Mouse (Mus musculus) kidney, embryonic 14.5 days (tissue): Measurements from ENCODE around the gene Msi2. TPM values are rescaled to one million over a fixed set of nuclear protein-coding genes. Genes with fewer than 3 reads are reported as not detected.

ENCODE experiments used
- ATAC-seq: fragments of 200-750 bp; cut with Nextera tagmentation; 2 replicates; pipeline ENCODE4 v1.8.0; 2017; ENCODE audit warnings: moderate number of reproducible peaks, mild to moderate bottlenecking, moderate TSS enrichment, moderate library complexity; ENCODE audit not compliant: low FRiP score, low TSS enrichment
- H3K27ac ChIP-seq: fragments of 300-500 bp; sonication (generic); 2 replicates; pipeline ENCODE4 v1.5.1; 2014; ENCODE audit warnings: low read depth, mild to moderate bottlenecking, low read length, moderate library complexity, mixed read lengths
- H3K27me3 ChIP-seq: fragments of 300-500 bp; sonication (generic); 2 replicates; pipeline ENCODE4 v1.6.1; 2014; ENCODE audit warnings: mild to moderate bottlenecking, low read length; ENCODE audit not compliant: control insufficient read depth, insufficient read depth
- H3K36me3 ChIP-seq: fragments of 300-500 bp; sonication (generic); 2 replicates; pipeline ENCODE4 v1.6.1; 2014; ENCODE audit warnings: low read length, mixed read lengths; ENCODE audit not compliant: control insufficient read depth, insufficient read depth
- H3K4me1 ChIP-seq: fragments of 300-500 bp; sonication (generic); 2 replicates; pipeline ENCODE4 v1.6.1; 2014; ENCODE audit warnings: low read length, mixed read lengths; ENCODE audit not compliant: control insufficient read depth, insufficient read depth
- H3K4me2 ChIP-seq: fragments of 300-500 bp; sonication (generic); replicated peaks from 2 replicates; pipeline ENCODE4 v1.6.1; 2014; ENCODE audit warnings: low read depth, mild to moderate bottlenecking, low read length
- H3K4me3 ChIP-seq: fragments of 300-500 bp; sonication (generic); 2 replicates; pipeline ENCODE4 v1.5.1; 2014; ENCODE audit warnings: mild to moderate bottlenecking, low read length
- H3K9ac ChIP-seq: fragments of 300-500 bp; sonication (generic); 2 replicates; pipeline ENCODE4 v1.6.1; 2014; ENCODE audit warnings: low read depth, mild to moderate bottlenecking, low read length, moderate library complexity
- H3K9me3 ChIP-seq: fragments of 300-500 bp; sonication (generic); 2 replicates; pipeline ENCODE4 v1.6.1; 2016; ENCODE audit warnings: low read length; ENCODE audit not compliant: control insufficient read depth
- WGBS: fragments of 180-500 bp; shearing (Covaris S2); extraction: QIAGEN DNeasy Blood & Tissue Kit; methylation state at CpG from one replicate; pipeline ENCODE4 v1.1.7; 2014; 5-methylcytosine and 5-hydroxymethylcytosine counted together
- polyA plus RNA-seq: library from polyadenylated mRNA; unstranded; fragments of >200 nt; fragmentation: Nextera tagmentation; extraction: Ambion mirVana; gene quantifications from 2 replicates; pipeline ENCODE4 v1.2.1, GENCODE M21; 2014

Gene Msi2
- 30.8 and 50.4 TPM in 2 replicates for polyA plus RNA-seq

DNA sequence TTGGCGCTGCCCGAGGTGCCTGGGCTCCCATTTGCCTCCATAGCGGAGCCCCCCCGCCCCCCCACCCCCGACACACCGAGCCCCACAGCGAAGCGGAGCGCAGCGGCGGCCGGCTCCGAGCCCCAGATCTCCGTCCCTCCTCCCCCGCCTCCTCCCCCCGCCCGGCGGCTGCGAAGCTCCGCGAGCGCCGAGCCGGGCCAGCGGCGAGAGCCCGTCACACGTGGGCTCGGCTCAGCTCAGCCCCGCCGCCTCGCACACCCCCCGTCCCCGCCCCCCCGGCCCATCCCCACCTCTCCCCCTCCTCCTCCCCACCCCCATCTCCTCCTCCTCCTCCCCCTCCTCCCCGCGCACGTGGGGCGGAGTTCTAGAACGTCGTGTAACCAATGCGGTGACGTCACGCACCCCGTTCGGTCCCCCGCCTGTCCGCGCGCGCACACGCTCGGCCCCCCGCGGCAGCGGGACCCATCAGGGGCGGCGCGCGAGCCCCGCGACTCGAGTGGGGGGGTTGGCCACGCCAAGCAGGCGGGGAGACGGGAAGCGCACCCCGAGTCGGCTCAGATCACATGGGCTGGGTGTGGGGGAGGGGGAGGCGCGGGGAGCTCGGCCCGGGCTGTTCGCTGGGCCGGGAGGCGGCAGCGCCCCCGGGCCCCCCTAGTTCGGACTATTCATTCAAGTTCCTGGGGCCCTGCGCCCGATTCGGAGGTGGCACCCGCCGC, at the start of gene Msi2:
Msi2 (minus strand) TSS at position 464 of the 716 bp plus-strand sequence.
- H3K36me3 ChIP-seq = peaks cover 5% of the 10 kb centered on the region; the same call in 1 of the 2 replicates
- H3K9ac ChIP-seq = peak within 1 kb of the TSS; percentile 99
- ATAC-seq = peak; percentile 83
- no peaks in the 10 kb centered on the region for H3K9me3 ChIP-seq
- peak within 1 kb of the TSS; percentile 82 for H3K4me2 ChIP-seq
- H3K4me3 ChIP-seq = peak within 1 kb of the TSS; percentile 95
- peaks cover 19% of the 10 kb centered on the region for H3K4me1 ChIP-seq
- under 1% methylated on average over 26 of the region's 84 CpGs for WGBS
- H3K27ac ChIP-seq = peak within 1 kb of the TSS; percentile 92
- no peaks in the 10 kb centered on the region for H3K27me3 ChIP-seq

DNA sequence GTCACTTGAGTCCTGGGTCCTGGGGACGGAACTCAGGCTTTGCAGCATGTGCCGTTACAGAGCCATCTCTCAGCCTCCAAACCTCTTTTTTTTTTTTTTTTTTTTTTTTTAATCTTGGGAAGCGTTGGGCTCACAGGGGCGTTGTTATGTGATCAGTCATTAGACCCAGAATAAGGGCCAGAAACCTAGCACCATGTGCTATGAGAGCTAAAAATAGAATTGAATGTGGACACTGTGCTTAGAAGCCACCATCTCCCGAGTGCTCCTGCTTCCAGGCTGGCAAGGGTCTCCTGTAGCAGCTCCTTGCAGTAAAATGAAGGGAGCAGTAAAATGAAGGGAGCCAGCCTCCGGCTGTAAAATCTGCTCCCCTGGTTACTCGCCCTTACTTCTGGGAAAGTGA, 47.3 kb upstream of the Msi2 start:
- H3K9ac ChIP-seq = no peak overlapping the region
- H3K4me1 ChIP-seq = no peaks in the 10 kb centered on the region
- no peak overlapping the region; the same call in 1 of the 2 replicates for H3K4me2 ChIP-seq
- no peaks in the 10 kb centered on the region for H3K27me3 ChIP-seq
- no peak overlapping the region for H3K4me3 ChIP-seq
- H3K27ac ChIP-seq = no peak overlapping the region
- ATAC-seq = no peak
- H3K9me3 ChIP-seq = no peaks in the 10 kb centered on the region
- 27% methylated on average over 7 of the region's 7 CpGs for WGBS
- H3K36me3 ChIP-seq = no peaks in the 10 kb centered on the region

DNA sequence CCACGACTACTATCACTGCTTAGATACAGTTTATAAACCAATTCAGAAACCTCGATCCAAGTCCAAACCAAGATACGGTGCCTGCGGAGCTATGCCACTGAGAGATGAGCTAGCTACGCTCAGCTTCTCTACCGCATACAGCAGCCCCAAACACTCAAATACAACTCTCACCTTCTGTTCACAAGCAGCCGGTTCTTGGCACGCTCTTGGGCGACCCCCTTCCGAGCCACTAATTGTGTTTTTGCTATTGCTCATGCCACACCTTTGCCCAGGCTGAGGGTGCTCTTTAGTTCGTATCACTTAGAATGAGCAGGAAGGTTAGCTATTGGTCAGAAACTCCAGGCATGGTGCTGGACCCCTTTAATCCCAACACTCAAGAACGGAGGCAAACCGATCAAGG, 45.1 kb upstream of the Msi2 start:
- H3K4me1 ChIP-seq = no peaks in the 10 kb centered on the region
- H3K27me3 ChIP-seq = no peaks in the 10 kb centered on the region
- no peak overlapping the region for H3K9ac ChIP-seq
- H3K4me3 ChIP-seq = no peak overlapping the region
- no peaks in the 10 kb centered on the region for H3K36me3 ChIP-seq
- H3K4me2 ChIP-seq = no peak overlapping the region
- ATAC-seq = no peak
- no peaks in the 10 kb centered on the region for H3K9me3 ChIP-seq
- no peak overlapping the region for H3K27ac ChIP-seq
- WGBS = 88% methylated on average over 13 of the region's 13 CpGs

DNA sequence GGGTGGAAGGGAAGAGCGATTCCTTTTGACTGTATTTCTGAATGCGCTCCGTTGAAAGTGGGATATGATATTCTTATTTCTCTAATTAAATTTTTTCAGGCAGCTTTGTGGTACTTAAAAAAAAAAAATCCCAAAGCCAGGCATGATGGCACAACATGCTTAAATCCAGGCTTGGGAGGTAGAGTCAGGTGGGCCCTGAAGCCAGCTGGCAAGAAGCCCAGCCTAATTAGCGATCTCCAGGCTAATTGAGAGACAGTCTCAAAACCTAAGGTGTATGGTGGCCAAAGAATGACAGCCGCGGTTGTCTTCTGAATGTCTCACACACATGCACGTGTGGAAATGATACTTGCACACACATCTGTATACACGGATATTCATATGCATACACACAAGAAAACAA, 41.2 kb upstream of the Msi2 start:
- 93% methylated on average over 8 of the region's 8 CpGs for WGBS
- H3K9me3 ChIP-seq = no peaks in the 10 kb centered on the region
- H3K36me3 ChIP-seq = no peaks in the 10 kb centered on the region
- H3K4me3 ChIP-seq = no peak overlapping the region
- no peak overlapping the region for H3K4me2 ChIP-seq
- H3K27me3 ChIP-seq = no peaks in the 10 kb centered on the region
- no peak for ATAC-seq
- H3K4me1 ChIP-seq = no peaks in the 10 kb centered on the region
- H3K27ac ChIP-seq = no peak overlapping the region
- no peak overlapping the region for H3K9ac ChIP-seq

DNA sequence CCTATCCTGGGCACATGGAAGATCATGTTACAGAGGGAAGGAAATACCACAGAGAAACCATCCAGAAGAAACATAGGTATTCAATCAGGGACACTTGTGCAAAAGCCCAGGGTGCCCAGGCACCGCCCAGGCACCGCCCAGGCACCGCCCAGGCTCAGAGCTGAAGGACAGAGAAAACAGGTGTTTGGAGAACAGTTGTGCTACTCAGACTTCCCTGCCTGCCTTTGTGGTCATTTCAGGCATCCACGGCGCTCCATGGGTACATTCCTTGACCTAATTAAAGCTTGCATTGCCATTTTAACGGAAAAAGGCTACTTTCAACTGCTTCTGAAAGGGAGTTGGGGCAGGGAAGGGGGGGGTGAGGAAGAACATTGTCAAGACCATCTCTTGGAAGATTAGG, 40.1 kb upstream of the Msi2 start:
- no peaks in the 10 kb centered on the region for H3K4me1 ChIP-seq
- no peak for ATAC-seq
- no peak overlapping the region for H3K4me2 ChIP-seq
- H3K36me3 ChIP-seq = no peaks in the 10 kb centered on the region
- H3K27ac ChIP-seq = no peak overlapping the region
- no peak overlapping the region for H3K9ac ChIP-seq
- no peaks in the 10 kb centered on the region for H3K27me3 ChIP-seq
- WGBS = 35% methylated on average over 6 of the region's 6 CpGs
- H3K4me3 ChIP-seq = no peak overlapping the region
- H3K9me3 ChIP-seq = no peaks in the 10 kb centered on the region

DNA sequence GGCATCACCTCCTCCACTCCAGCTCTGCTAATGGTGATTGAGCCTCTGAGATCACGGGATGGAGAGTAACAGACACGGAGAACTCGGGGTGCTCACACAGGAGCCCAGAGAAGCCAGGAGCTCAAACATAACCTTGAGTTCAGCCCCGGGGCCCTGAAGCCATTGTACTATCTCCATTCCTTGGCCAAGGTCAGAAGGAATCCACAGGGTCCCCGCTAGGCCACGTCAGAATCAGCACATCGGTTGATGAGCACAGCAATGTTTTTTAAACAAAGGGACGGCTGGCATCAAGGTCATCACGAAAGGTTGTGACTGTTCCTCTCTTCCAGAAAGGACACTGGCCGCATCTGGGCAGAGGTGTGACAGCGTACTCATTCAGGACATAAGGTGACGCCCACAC, 27.0 kb upstream of the Msi2 start:
- no peaks in the 10 kb centered on the region for H3K27me3 ChIP-seq
- H3K4me2 ChIP-seq = no peak overlapping the region
- H3K4me3 ChIP-seq = no peak overlapping the region
- no peaks in the 10 kb centered on the region for H3K4me1 ChIP-seq
- ATAC-seq = no peak
- no peak overlapping the region for H3K27ac ChIP-seq
- WGBS = 62% methylated on average over 12 of the region's 12 CpGs
- no peak overlapping the region for H3K9ac ChIP-seq
- H3K36me3 ChIP-seq = no peaks in the 10 kb centered on the region
- no peaks in the 10 kb centered on the region for H3K9me3 ChIP-seq

DNA sequence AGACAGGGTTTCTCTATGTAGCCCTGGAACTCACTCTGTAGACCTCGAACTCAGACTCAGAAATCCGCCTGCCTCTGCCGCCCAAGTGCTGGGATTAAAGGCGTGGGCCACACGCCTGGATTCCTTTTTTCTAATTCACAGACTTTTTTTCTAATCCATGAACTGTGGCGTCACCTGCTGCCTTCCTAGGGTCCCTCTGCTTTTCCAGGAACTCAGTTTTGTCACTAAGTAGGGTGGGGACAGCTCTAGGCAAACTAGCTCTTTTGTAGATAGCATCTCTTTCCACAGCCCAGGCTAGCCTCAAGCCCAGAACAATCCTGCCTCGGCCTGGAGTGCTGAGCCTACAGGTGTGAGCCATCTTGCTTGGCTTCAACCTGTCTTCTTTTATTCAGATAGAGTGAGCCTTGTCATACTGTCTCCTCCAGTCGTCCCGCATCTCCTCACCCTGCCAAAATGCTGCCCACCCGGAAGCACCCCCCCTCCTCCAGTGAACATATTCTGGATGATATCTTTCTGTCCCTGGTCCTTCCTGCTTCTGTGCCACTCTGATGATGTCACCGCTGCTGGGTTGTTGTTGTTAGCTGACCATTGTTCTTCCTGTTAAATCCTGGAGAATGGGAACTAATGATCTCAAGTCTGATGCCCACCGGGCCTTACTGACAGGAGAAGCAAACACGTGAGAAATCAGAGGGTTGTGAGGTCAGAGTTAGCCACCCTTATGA, 21.4 kb upstream of the Msi2 start:
- Histone ChIP-seq H3K27ac (no peak overlapping the region), H3K4me2 (no peak overlapping the region), H3K27me3 (no peaks in the 10 kb centered on the region), H3K9ac (no peak overlapping the region), H3K9me3 (no peaks in the 10 kb centered on the region), H3K4me1 (no peaks in the 10 kb centered on the region), H3K36me3 (no peaks in the 10 kb centered on the region), H3K4me3 (no peak overlapping the region)
- no peak for ATAC-seq
- WGBS = 82% methylated on average over 13 of the region's 13 CpGs

DNA sequence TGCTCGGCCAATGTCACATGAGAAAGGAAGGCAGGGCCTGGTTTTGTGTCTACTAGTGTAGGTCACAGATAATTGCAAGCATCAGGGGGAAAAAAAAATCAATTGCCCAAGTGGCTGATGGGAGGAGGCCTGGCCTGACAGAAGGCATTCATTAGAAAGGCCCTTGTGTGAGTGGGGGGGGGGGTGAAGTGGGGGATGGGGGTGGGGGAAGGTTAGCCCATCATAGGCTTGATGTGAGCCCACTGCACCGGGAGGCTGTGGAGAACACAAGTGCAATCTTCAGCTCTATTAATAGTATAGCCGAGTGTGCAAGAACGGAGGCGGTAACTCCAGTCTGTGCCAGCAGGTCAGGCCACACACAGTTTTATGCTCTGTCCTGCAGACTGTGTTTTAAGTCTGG, 11.1 kb upstream of the Msi2 start:
- H3K36me3 ChIP-seq = no peaks in the 10 kb centered on the region
- H3K27me3 ChIP-seq = no peaks in the 10 kb centered on the region; the same call in 1 of the 2 replicates
- ATAC-seq = no peak
- 77% methylated on average over 5 of the region's 5 CpGs for WGBS
- no peak overlapping the region for H3K4me2 ChIP-seq
- H3K4me1 ChIP-seq = peaks cover 6% of the 10 kb centered on the region; the same call in 1 of the 2 replicates
- no peak overlapping the region for H3K9ac ChIP-seq
- no peak overlapping the region for H3K4me3 ChIP-seq
- H3K27ac ChIP-seq = no peak overlapping the region
- no peaks in the 10 kb centered on the region for H3K9me3 ChIP-seq

DNA sequence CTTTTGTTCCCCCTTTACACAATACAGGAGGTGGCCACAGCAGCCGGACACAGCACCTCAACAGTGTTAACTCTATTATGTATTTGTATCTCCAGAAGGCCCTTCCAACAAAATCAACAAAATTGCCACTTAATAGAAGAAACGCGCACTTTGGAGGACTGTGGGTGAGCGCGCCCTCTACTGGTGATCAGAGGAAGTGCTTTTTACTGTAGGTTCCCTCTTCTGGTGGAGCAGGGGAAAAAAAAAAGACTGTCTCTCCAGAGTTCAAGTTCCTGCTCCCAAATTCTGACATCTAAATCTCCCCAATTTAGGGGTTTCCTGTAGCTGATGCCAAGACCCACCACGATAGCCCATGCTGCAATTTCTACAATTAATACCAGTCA, 10.2 kb upstream of the Msi2 start:
- Histone ChIP-seq H3K27ac (no peak overlapping the region), H3K9me3 (no peaks in the 10 kb centered on the region), H3K27me3 (no peaks in the 10 kb centered on the region; the same call in 1 of the 2 replicates), H3K4me2 (no peak overlapping the region), H3K4me3 (no peak overlapping the region), H3K4me1 (peaks cover 6% of the 10 kb centered on the region; the same call in 1 of the 2 replicates), H3K36me3 (no peaks in the 10 kb centered on the region), H3K9ac (no peak overlapping the region)
- WGBS = 4% methylated on average over 6 of the region's 6 CpGs
- no peak for ATAC-seq
